Mouse (Mus musculus) cerebellum, adult 2 months (tissue): ENCODE data around the gene Grem1.

Experiments used
- CTCF ChIP-seq: fragments of 200-500 bp; IDR thresholded peaks from 2 replicates; pipeline ENCODE4 v1.5.1; 2011; ENCODE audit warnings: low read depth, mild to moderate bottlenecking, control low read depth, low read length, moderate library complexity, borderline replicate concordance; ENCODE audit not compliant: insufficient read depth
- POLR2A ChIP-seq: fragments of 200-500 bp; IDR thresholded peaks from 2 replicates; pipeline ENCODE4 v1.6.1; 2011; ENCODE audit warnings: low read length, control low read depth, borderline replicate concordance; ENCODE audit not compliant: insufficient read depth

GRCm38 (mm10) chr2:113795186-113795585 lies 36.7 kb upstream of the Grem1 start:
- TF ChIP-seq CTCF (no peak), POLR2A (no peak)
